Mouse (Mus musculus) neural tube, embryonic 12.5 days (tissue): ENCODE measurements around the gene Camta2. TPM values are rescaled to one million over a fixed set of nuclear protein-coding genes. Genes with fewer than 3 reads are reported as not detected.

Experiments used
- ATAC-seq: fragments of 200-750 bp; cut with Nextera tagmentation; 2 replicates; pipeline ENCODE4 v1.8.0; 2017; ENCODE audit warnings: low read depth, mild to moderate bottlenecking, moderate TSS enrichment, moderate library complexity; ENCODE audit not compliant: low FRiP score
- H3K27ac ChIP-seq: fragments of 300-500 bp; sonication (generic); 2 replicates; pipeline ENCODE4 v1.5.1; 2016
- H3K27me3 ChIP-seq: fragments of 300-500 bp; sonication (generic); replicated peaks from 2 replicates; pipeline ENCODE4 v1.6.1; 2016; ENCODE audit warnings: mild to moderate bottlenecking
- H3K36me3 ChIP-seq: fragments of 300-500 bp; sonication (generic); 2 replicates; pipeline ENCODE4 v1.6.1; 2016; ENCODE audit warnings: mild to moderate bottlenecking
- H3K4me1 ChIP-seq: fragments of 300-500 bp; sonication (generic); 2 replicates; pipeline ENCODE4 v1.6.1; 2016
- H3K4me2 ChIP-seq: fragments of 300-500 bp; sonication (generic); replicated peaks from 2 replicates; pipeline ENCODE4 v1.6.1; 2016; ENCODE audit warnings: mild to moderate bottlenecking
- H3K4me3 ChIP-seq: fragments of 300-500 bp; sonication (generic); 2 replicates; pipeline ENCODE4 v1.5.1; 2016
- H3K9ac ChIP-seq: fragments of 300-500 bp; sonication (generic); 2 replicates; pipeline ENCODE4 v1.6.1; 2016; ENCODE audit warnings: mild to moderate bottlenecking
- H3K9me3 ChIP-seq: fragments of 300-500 bp; sonication (generic); 2 replicates; pipeline ENCODE4 v1.6.1; 2016; ENCODE audit warnings: mild to moderate bottlenecking
- WGBS: fragments of 180-500 bp; shearing (Covaris S2); methylation state at CpG from one replicate; pipeline ENCODE4 v1.1.7; 2016; 5-methylcytosine and 5-hydroxymethylcytosine counted together
- polyA plus RNA-seq: library from polyadenylated mRNA; unstranded; fragments of >200 nt; fragmentation: Nextera tagmentation; extraction: Ambion mirVana; gene quantifications from 2 replicates; pipeline ENCODE4 v1.2.1, GENCODE M21; 2016

Gene Camta2
- polyA plus RNA-seq, 1 experiment from 2014 or later, result 16.7 TPM

DNA sequence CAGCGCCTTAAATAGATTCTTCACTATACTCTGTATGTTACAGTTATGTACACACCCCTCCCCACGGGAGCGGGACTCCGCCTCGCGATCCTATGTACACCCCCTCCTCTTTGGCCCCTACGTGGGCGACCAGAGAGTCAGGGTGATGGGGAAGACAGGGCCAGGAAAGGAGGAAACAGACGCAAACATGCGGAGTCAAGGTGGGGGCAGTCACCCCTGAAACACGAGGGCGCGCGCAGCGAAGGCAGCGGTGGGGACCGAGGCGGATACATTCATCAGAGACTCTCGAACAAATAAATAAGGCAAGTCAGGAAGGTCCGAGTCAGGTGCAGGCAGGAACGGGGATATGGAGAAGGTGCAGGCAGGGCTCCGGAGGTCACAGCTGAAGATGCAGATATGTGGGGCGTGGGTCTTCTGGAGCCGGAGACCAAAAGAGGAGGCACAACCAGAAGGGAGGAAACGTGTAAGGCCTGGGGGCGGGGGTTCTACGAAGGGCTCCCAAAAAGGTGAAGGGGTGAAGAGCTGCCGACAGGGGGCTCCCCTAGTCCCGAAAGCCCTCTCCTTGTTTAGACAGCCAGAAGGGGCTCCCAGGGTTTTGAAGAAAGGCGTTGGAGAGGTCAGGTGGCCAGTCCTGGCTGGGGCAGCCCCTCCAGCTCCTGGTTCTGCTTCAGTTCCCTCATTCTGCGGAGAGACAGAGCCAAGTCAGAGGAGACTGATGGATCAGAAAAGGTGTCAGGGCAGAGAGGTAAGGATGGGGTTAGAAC, 18.1 kb downstream of the Camta2 start:
- H3K4me1 ChIP-seq, result peaks cover 26% of the 10 kb centered on the region
- peak; percentile 42 for ATAC-seq
- H3K4me3 ChIP-seq, result peak overlapping the region; percentile 57
- peak overlapping the region; percentile 77 for H3K4me2 ChIP-seq
- H3K9ac ChIP-seq, result peak overlapping the region; percentile 76
- peaks cover 32% of the 10 kb centered on the region for H3K36me3 ChIP-seq
- peak overlapping the region; percentile 89 for H3K27ac ChIP-seq
- H3K9me3 ChIP-seq, result no peaks in the 10 kb centered on the region
- no peaks in the 10 kb centered on the region for H3K27me3 ChIP-seq
- WGBS, result under 1% methylated on average over 31 of the region's 31 CpGs

DNA sequence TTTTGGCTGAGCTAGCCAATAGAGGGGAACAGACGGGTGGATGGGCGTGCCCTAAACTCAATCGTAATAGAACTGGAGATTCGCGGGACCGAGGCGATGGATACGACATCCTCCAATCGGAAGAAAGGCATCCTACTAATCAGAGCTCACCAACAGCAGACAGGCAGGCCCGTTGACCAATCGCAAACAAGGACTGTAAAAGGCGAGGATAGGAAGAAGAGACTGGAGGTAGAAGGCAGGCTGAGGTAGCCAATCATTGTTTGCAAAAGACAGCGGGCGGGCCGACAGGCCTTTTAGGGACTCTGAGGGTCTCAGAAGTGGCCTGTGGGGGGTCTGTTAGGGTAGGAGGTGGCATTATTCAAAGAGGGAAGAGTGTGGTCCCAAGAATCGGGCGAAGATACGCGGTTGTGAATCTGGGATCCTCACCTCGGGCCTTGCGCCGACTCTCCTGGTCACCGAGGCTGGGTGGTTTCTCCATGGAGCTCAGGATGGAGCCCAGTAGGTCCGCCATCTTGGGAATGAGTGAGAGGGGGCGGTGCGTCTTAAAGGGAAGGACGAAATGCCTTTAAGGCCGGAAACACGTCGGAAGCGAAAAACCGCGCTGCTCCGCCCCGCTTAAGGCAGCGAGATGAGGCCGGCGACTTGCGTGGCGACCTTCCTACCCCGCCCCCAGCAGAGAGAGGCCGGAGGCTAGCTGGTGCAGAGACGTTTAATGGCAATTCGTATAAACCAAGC, 19.0 kb downstream of the Camta2 start, which contains the start of gene Spag7:
Gene Spag7, minus strand, starts transcription at position 646 of the 735 bp plus-strand sequence.
- Histone ChIP-seq H3K36me3 (peaks cover 37% of the 10 kb centered on the region), H3K4me1 (peaks cover 26% of the 10 kb centered on the region), H3K9ac (peak within 1 kb of the TSS; percentile 76), H3K9me3 (no peaks in the 10 kb centered on the region), H3K4me3 (peak within 1 kb of the TSS; percentile 57), H3K27ac (peak within 1 kb of the TSS; percentile 89), H3K4me2 (peak within 1 kb of the TSS; percentile 77), H3K27me3 (no peaks in the 10 kb centered on the region)
- under 1% methylated on average over 44 of the region's 44 CpGs for WGBS
- ATAC-seq, result peak; percentile 96

GRCm38 (mm10) chr11:70668335-70668770, 19.6 kb downstream of the Camta2 start:
- peaks cover 43% of the 10 kb centered on the region for H3K36me3 ChIP-seq
- peak overlapping the region; percentile 38; the same call in 1 of the 2 replicates for H3K27ac ChIP-seq
- no peaks in the 10 kb centered on the region for H3K27me3 ChIP-seq
- under 1% methylated on average over 15 of the region's 15 CpGs for WGBS
- peak overlapping the region; percentile 57 for H3K4me3 ChIP-seq
- no peaks in the 10 kb centered on the region for H3K9me3 ChIP-seq
- H3K9ac ChIP-seq, result peak overlapping the region; percentile 56
- H3K4me2 ChIP-seq, result peak overlapping the region; percentile 77
- ATAC-seq, result peak; percentile 41; the same call in 1 of the 2 replicates
- H3K4me1 ChIP-seq, result peaks cover 26% of the 10 kb centered on the region

GRCm38 (mm10) chr11:70667271-70668150, 20.4 kb downstream of the Camta2 start:
- Histone ChIP-seq H3K36me3 (peaks cover 48% of the 10 kb centered on the region), H3K9ac (peak overlapping the region; percentile 56; the same call in 1 of the 2 replicates), H3K4me1 (peaks cover 26% of the 10 kb centered on the region), H3K9me3 (no peaks in the 10 kb centered on the region), H3K27me3 (no peaks in the 10 kb centered on the region), H3K4me3 (peak overlapping the region; percentile 57), H3K4me2 (peak overlapping the region; percentile 77), H3K27ac (no peak overlapping the region)
- WGBS, result 78% methylated on average over 14 of the region's 14 CpGs
- ATAC-seq, result no peak

DNA sequence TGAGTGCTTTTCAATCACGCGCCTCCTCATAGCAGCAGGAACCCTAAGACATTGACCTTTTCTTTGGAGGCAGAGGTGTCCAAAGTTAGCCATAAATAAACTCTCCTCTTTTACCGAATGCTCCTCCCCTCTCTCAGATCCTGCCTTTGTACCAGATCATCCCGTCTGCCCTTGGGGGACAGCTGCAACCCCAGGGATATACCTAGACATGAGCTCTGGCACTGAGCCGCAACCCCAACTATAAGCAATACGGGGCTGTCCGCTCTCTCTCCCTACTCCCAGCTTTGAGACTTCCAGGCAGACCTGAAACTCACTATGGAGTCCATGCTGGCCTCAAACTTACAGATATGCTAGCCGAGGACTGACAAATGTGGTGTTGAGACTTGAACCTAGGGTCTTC, 21.2 kb downstream of the Camta2 start:
- 93% methylated on average over 8 of the region's 8 CpGs for WGBS
- peaks cover 53% of the 10 kb centered on the region for H3K36me3 ChIP-seq

DNA sequence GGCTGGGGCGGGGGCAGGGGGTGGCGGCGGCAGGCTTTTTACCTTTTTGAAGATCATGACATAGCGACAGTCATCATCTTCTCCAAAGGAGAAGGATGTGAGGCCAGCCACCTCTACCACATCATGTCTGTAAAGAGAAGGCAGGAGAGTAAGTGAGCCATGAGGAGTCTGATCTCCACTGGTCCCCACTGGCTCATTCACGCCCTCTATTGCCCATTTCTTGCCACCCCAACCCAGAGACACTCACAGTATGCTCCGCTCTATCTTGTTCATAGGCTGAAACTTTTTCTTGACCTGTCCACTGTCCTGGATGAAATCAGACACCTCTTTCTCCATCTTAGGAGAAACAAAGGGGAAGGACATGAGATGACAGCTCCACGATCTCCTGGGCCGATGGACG, 23.2 kb downstream of the Camta2 start:
- no peak overlapping the region for H3K9ac ChIP-seq
- ATAC-seq, result no peak
- peaks cover 9% of the 10 kb centered on the region for H3K4me1 ChIP-seq
- no peak overlapping the region for H3K27ac ChIP-seq
- H3K9me3 ChIP-seq, result no peaks in the 10 kb centered on the region
- peaks cover 56% of the 10 kb centered on the region for H3K36me3 ChIP-seq
- no peaks in the 10 kb centered on the region for H3K27me3 ChIP-seq
- 94% methylated on average over 9 of the region's 9 CpGs for WGBS
- no peak overlapping the region for H3K4me2 ChIP-seq
- no peak overlapping the region for H3K4me3 ChIP-seq

More for the DNA sequence above, 21.2 kb downstream of the Camta2 start:
- ATAC-seq, result no peak
- Histone ChIP-seq H3K4me1 (peaks cover 25% of the 10 kb centered on the region), H3K4me2 (no peak overlapping the region), H3K27ac (no peak overlapping the region), H3K9me3 (no peaks in the 10 kb centered on the region), H3K4me3 (no peak overlapping the region), H3K9ac (no peak overlapping the region), H3K27me3 (no peaks in the 10 kb centered on the region)

DNA sequence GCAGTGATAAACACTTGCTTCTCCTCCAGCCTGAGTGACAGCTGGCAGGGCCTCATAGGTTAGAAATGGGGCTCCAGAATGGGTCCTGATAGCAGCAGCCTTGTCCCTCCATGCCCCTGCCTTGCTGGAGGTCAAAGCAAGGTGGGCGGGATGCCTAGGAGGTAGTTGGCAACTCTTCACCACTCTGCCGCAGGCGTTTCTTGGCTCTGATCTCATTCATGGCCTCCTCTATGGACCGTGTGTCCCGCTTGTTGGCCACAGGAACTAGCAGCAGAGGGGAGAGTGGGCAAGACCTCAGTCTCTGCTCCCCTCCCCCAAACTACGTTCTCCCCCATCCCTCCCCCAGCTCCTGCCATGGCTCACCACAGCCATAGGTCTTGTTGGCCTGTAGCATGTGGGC, 23.9 kb downstream of the Camta2 start:
- no peaks in the 10 kb centered on the region for H3K27me3 ChIP-seq
- no peak overlapping the region for H3K4me2 ChIP-seq
- no peak for ATAC-seq
- no peaks in the 10 kb centered on the region for H3K9me3 ChIP-seq
- no peak overlapping the region for H3K9ac ChIP-seq
- WGBS, result 95% methylated on average over 6 of the region's 6 CpGs
- H3K4me3 ChIP-seq, result no peak overlapping the region
- peaks cover 8% of the 10 kb centered on the region for H3K4me1 ChIP-seq
- no peak overlapping the region for H3K27ac ChIP-seq
- peaks cover 56% of the 10 kb centered on the region for H3K36me3 ChIP-seq

GRCm38 (mm10) chr11:70663101-70663500, 24.8 kb downstream of the Camta2 start:
- Histone ChIP-seq H3K4me1 (peaks cover 8% of the 10 kb centered on the region), H3K36me3 (peaks cover 56% of the 10 kb centered on the region), H3K4me2 (no peak overlapping the region), H3K27ac (no peak overlapping the region), H3K27me3 (no peaks in the 10 kb centered on the region), H3K9ac (no peak overlapping the region), H3K9me3 (no peaks in the 10 kb centered on the region), H3K4me3 (no peak overlapping the region)
- no peak for ATAC-seq
- 92% methylated on average over 8 of the region's 8 CpGs for WGBS

- peaks cover 15% of the 10 kb centered on the region for H3K4me1 ChIP-seq
- no peak for ATAC-seq
- H3K36me3 ChIP-seq, result peaks cover 42% of the 10 kb centered on the region
- WGBS, result 91% methylated on average over 8 of the region's 8 CpGs
- H3K9ac ChIP-seq, result no peak overlapping the region
- H3K9me3 ChIP-seq, result no peaks in the 10 kb centered on the region
- no peak overlapping the region for H3K4me2 ChIP-seq
- H3K27ac ChIP-seq, result no peak overlapping the region
- H3K4me3 ChIP-seq, result no peak overlapping the region
- no peaks in the 10 kb centered on the region for H3K27me3 ChIP-seq
Measured at GRCm38 (mm10) chr11:70660571-70660970, 27.3 kb downstream of the Camta2 start.

DNA sequence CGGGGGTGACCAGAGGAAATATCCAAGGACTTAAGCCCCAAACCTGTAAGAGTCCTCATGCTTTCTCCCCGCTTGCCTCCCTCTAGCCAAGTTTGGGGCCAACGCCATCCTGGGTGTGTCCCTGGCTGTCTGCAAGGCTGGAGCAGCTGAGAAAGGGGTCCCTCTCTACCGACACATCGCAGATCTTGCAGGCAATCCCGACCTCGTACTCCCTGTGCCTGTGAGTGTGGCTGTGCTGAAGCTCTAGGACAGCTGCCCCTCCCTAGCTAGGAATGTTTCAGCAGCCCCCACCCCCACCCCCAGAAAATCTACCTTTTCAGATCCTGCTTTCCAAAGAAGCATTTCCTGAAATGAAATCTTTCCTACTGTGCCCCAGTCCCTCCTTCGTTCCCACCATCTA, 29.0 kb downstream of the Camta2 start:
- Histone ChIP-seq H3K4me2 (no peak overlapping the region), H3K4me3 (no peak overlapping the region), H3K36me3 (peaks cover 28% of the 10 kb centered on the region), H3K9ac (no peak overlapping the region), H3K27me3 (no peaks in the 10 kb centered on the region), H3K4me1 (peaks cover 19% of the 10 kb centered on the region), H3K27ac (no peak overlapping the region), H3K9me3 (no peaks in the 10 kb centered on the region)
- ATAC-seq, result no peak
- 82% methylated on average over 8 of the region's 8 CpGs for whole genome bisulfite sequencing

DNA sequence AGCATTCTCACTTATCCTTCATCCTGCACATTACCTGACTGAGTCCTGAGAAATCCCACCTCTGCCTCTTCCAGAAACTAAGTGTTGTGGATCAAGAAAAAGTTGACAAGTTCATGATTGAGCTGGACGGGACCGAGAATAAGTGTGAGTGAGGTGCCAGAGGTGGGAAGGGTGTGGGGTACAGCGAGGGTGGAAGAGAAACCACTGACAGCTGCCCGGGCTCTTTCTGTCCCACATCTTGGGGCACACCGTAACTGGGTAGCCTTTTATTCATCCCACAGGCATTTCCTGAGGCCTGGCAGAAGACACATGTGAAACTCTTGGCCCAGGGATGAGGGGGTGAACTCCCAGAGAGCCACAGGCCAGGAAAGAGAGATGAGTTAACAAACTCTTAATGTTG, 29.4 kb downstream of the Camta2 start:
- ATAC-seq, result no peak
- Histone ChIP-seq H3K9ac (no peak overlapping the region), H3K27me3 (no peaks in the 10 kb centered on the region), H3K9me3 (no peaks in the 10 kb centered on the region), H3K27ac (no peak overlapping the region), H3K4me1 (peaks cover 19% of the 10 kb centered on the region), H3K4me3 (no peak overlapping the region), H3K36me3 (peaks cover 24% of the 10 kb centered on the region), H3K4me2 (no peak overlapping the region)
- WGBS, result 91% methylated on average over 5 of the region's 5 CpGs
